Comparison of ENCODE assay signal across 9 mouse cellular contexts in the genomic region with DNA sequence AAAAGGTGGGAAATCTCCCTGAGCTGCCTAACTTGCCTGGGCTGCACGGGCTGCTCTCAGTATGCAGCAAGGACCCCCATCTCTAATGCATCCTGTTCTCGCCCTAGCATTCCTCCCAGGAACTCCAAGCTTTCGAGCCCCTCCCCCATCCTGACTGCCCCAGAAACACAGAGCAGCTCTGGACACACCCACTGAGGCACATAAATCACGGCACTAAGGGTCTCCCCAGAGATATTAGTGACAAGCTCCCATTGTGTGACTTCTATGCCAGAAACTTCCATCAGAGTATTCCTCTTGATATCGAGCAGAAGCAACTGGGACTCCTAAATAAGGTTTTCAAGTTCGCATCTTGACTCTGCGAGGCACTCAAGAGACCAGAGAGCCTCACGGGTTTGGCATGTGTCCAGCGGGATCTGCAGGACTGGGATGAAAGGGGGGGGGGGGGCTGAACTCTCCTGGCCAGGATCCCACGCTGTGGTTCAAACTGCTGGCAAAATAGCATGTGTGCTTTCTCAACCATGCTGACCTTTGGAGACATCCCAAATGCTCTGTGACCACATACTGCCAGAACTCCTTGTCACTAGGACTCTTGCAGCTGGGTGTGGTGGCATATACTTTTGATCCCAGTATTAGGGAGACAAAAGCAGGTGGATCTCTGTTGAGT.
DNase-seq lines count a peak whose midpoint lies in the region; ATAC-seq and TF ChIP-seq lines count a peak whose summit lies in the region.
"Had no signal": no experiment of that assay in that cellular context is flagged by ENCODE, and none has a peak within 500 bp of the region (broad histone marks: within the 10 kb centered on the region; RNA-seq: fewer than 3 reads in every experiment).

No protein-coding gene starts in this region.

- no peak for TF ChIP-seq EP300 in stomach, postnatal 0 days (optimal IDR thresholded peaks at IDR 0.05)

- no peak overlapping the region for H3K4me3 ChIP-seq in midbrain, embryonic 13.5 days (replicated peaks)
- H3K4me3 ChIP-seq in midbrain, embryonic 15.5 days: no peak overlapping the region
- H3K4me3 ChIP-seq in forebrain, embryonic 14.5 days (ENCODE audit: low read depth, low read length): no peak overlapping the region
- H3K4me3 ChIP-seq in hindbrain, embryonic 14.5 days (replicated peaks; ENCODE audit: low read length): no peak overlapping the region
- no peak overlapping the region for H3K4me3 ChIP-seq in stomach, postnatal 0 days (ENCODE audit: low read depth, low read length)

- WGBS in midbrain, embryonic 13.5 days: 21% methylated on average over 10 of the region's 10 CpGs
- WGBS in midbrain, embryonic 15.5 days: 22% methylated on average over 10 of the region's 10 CpGs
- 13% methylated on average over 10 of the region's 10 CpGs for WGBS in forebrain, embryonic 14.5 days
- 13% methylated on average over 10 of the region's 10 CpGs for WGBS in hindbrain, embryonic 14.5 days
- WGBS in stomach, postnatal 0 days: 8% methylated on average over 10 of the region's 10 CpGs

- H3K36me3 ChIP-seq in midbrain, embryonic 13.5 days: no peaks in the 10 kb centered on the region
- no peaks in the 10 kb centered on the region for H3K36me3 ChIP-seq in midbrain, embryonic 15.5 days (replicated peaks)
- no peaks in the 10 kb centered on the region for H3K36me3 ChIP-seq in forebrain, embryonic 14.5 days (ENCODE audit: control insufficient read depth, insufficient read depth, low read length)
- H3K36me3 ChIP-seq in hindbrain, embryonic 14.5 days (replicated peaks; ENCODE audit: control insufficient read depth, insufficient read depth): no peaks in the 10 kb centered on the region
- H3K36me3 ChIP-seq in stomach, postnatal 0 days (ENCODE audit: control insufficient read depth, insufficient read depth, low read length): no peaks in the 10 kb centered on the region
- H3K36me3 ChIP-seq: G1E had no signal

- peaks cover 20% of the 10 kb centered on the region for H3K4me1 ChIP-seq in midbrain, embryonic 13.5 days (replicated peaks)
- peaks cover 4% of the 10 kb centered on the region; the same call in 1 of the 2 replicates for H3K4me1 ChIP-seq in midbrain, embryonic 15.5 days
- peaks cover 11% of the 10 kb centered on the region; the same call in 1 of the 2 replicates for H3K4me1 ChIP-seq in forebrain, embryonic 14.5 days (ENCODE audit: control insufficient read depth, insufficient read depth, low read length)
- peaks cover 16% of the 10 kb centered on the region for H3K4me1 ChIP-seq in hindbrain, embryonic 14.5 days (replicated peaks; ENCODE audit: control insufficient read depth, insufficient read depth, low read length)
- peaks cover 2% of the 10 kb centered on the region; the same call in 1 of the 2 replicates for H3K4me1 ChIP-seq in stomach, postnatal 0 days (replicated peaks; ENCODE audit: control insufficient read depth, insufficient read depth)

- 0 out of 2 replicates have a peak, but pooled peaks cover 8% of the 10 kb centered on the region for H3K9me3 ChIP-seq in midbrain, embryonic 13.5 days
- H3K9me3 ChIP-seq in midbrain, embryonic 15.5 days: no peaks in the 10 kb centered on the region
- no peaks in the 10 kb centered on the region for H3K9me3 ChIP-seq in forebrain, embryonic 14.5 days (replicated peaks; ENCODE audit: control insufficient read depth, low read length)
- no peaks in the 10 kb centered on the region for H3K9me3 ChIP-seq in hindbrain, embryonic 14.5 days (ENCODE audit: control insufficient read depth, low read length)
- no peaks in the 10 kb centered on the region for H3K9me3 ChIP-seq in stomach, postnatal 0 days (ENCODE audit: control insufficient read depth, low read length)

- 0 out of 2 replicates have a peak overlapping the region, but pooled peaks have one; percentile 7 for H3K4me2 ChIP-seq in midbrain, embryonic 13.5 days (replicated peaks)
- H3K4me2 ChIP-seq in midbrain, embryonic 15.5 days: no peak overlapping the region
- no peak overlapping the region for H3K4me2 ChIP-seq in forebrain, embryonic 14.5 days (ENCODE audit: low read length)
- no peak overlapping the region for H3K4me2 ChIP-seq in hindbrain, embryonic 14.5 days (replicated peaks)
- H3K4me2 ChIP-seq in stomach, postnatal 0 days (replicated peaks; ENCODE audit: low read depth): no peak overlapping the region

- ATAC-seq in midbrain, embryonic 13.5 days: peak; percentile 63
- no peak; the same call in 1 of the 2 replicates for ATAC-seq in midbrain, embryonic 15.5 days (replicated peaks)
- peak; percentile 60; the same call in 1 of the 2 replicates for ATAC-seq in forebrain, embryonic 14.5 days
- ATAC-seq in hindbrain, embryonic 14.5 days (ENCODE audit: low FRiP score): peak; percentile 43; the same call in 1 of the 2 replicates
- ATAC-seq in stomach, postnatal 0 days (ENCODE audit: low FRiP score, low TSS enrichment): peak; percentile 48; the same call in 1 of the 2 replicates

- peaks cover 9% of the 10 kb centered on the region; the same call in 1 of the 2 replicates for H3K27me3 ChIP-seq in midbrain, embryonic 13.5 days
- no peaks in the 10 kb centered on the region for H3K27me3 ChIP-seq in midbrain, embryonic 15.5 days (replicated peaks)
- H3K27me3 ChIP-seq in forebrain, embryonic 14.5 days (replicated peaks; ENCODE audit: control insufficient read depth, insufficient read depth, low read length): no peaks in the 10 kb centered on the region
- no peaks in the 10 kb centered on the region for H3K27me3 ChIP-seq in hindbrain, embryonic 14.5 days (ENCODE audit: control insufficient read depth, insufficient read depth, low read length)
- H3K27me3 ChIP-seq in stomach, postnatal 0 days (ENCODE audit: control insufficient read depth, insufficient read depth, low read length): no peaks in the 10 kb centered on the region

- H3K27ac ChIP-seq in midbrain, embryonic 13.5 days: no peak overlapping the region
- H3K27ac ChIP-seq in midbrain, embryonic 15.5 days: no peak overlapping the region
- no peak overlapping the region for H3K27ac ChIP-seq in forebrain, embryonic 14.5 days (ENCODE audit: low read depth, low read length)
- no peak overlapping the region for H3K27ac ChIP-seq in hindbrain, embryonic 14.5 days
- H3K27ac ChIP-seq in stomach, postnatal 0 days (replicated peaks): no peak overlapping the region

- no peak overlapping the region for H3K9ac ChIP-seq in midbrain, embryonic 13.5 days (replicated peaks)
- no peak overlapping the region for H3K9ac ChIP-seq in midbrain, embryonic 15.5 days
- H3K9ac ChIP-seq in forebrain, embryonic 14.5 days (ENCODE audit: low read length): no peak overlapping the region
- no peak overlapping the region for H3K9ac ChIP-seq in hindbrain, embryonic 14.5 days
- H3K9ac ChIP-seq in stomach, postnatal 0 days (ENCODE audit: low read length): no peak overlapping the region

- TF ChIP-seq CTCF in stomach, postnatal 0 days (IDR thresholded peaks at IDR 0.05; ENCODE audit: low read depth): no peak

- DNase-seq in forebrain, embryonic 14.5 days (ENCODE audit: low spot score): peak; percentile 77
- peak; percentile 57 for DNase-seq in hindbrain, embryonic 14.5 days (ENCODE audit: low spot score)
- peak; percentile 58 to 71 for DNase-seq in lung, adult 18-20 months
- peak; percentile 50 for DNase-seq in stomach, postnatal 0 days (ENCODE audit: low spot score)
- no peak for DNase-seq in left cerebral cortex, adult 18-20 months (ENCODE audit: low spot score in 2 of 2)
- DNase-seq in left cerebral cortex, adult 8-10 months (ENCODE audit: low spot score in 2 of 2): no peak

Comparison
In these comparisons a context has a peak if more than half of its experiments do, and no peak if none do; other contexts are left out.
1. DNase-seq: peak in forebrain, embryonic 14.5 days (single experiment), hindbrain, embryonic 14.5 days (single experiment), lung, adult 18-20 months (2 of 2) and stomach, postnatal 0 days (single experiment); none in left cerebral cortex, adult 18-20 months (0 of 2) and left cerebral cortex, adult 8-10 months (0 of 2).